Mouse (Mus musculus) ES-E14 (cell line): ENCODE measurements at regions not wholly inside any gene's neighbourhood (a gene's known extent, or its start where the extent isn't known, plus 50 kb on each side); places are given as distances from the start of the nearest gene placed in this dataset.

ENCODE experiments used
- DNase-seq: peaks from one replicate; pipeline ENCODE4 v3.0.0-alpha.2; 2013; ENCODE audit warnings: low read depth, low spot score
- H3K27ac ChIP-seq: 2 replicates; pipeline ENCODE4 v1.5.1; 2012; ENCODE audit warnings: low read depth, mild to moderate bottlenecking, low read length, moderate library complexity, mixed read lengths; ENCODE audit not compliant: poor library complexity, insufficient read depth, severe bottlenecking
- H3K36me3 ChIP-seq: 2 replicates; pipeline ENCODE4 v1.6.1; 2012; ENCODE audit warnings: mild to moderate bottlenecking, low read length, moderate library complexity, mixed read lengths; ENCODE audit not compliant: control insufficient read depth, poor library complexity, insufficient read depth, severe bottlenecking
- H3K4me1 ChIP-seq, 2 experiments: fragments of 150-350 bp in 1 of 2; sonication (generic) in 1 of 2; 2 replicates each; pipeline ENCODE4 v1.6.1; 2012; ENCODE audit warnings: low read length in 2 of 2, mild to moderate bottlenecking in 1 of 2, mixed read lengths in 1 of 2; ENCODE audit not compliant: control insufficient read depth in 2 of 2, insufficient read depth in 2 of 2, poor library complexity in 1 of 2
- H3K4me3 ChIP-seq, 2 experiments: fragments of 150-350 bp in 1 of 2; sonication (generic) in 1 of 2; 2 replicates each; pipeline ENCODE4 v1.5.1; 2012; ENCODE audit warnings: low read length in 2 of 2, low read depth in 1 of 2, mild to moderate bottlenecking in 1 of 2, mixed read lengths in 1 of 2; ENCODE audit not compliant: insufficient read depth in 1 of 2, poor library complexity in 1 of 2, severe bottlenecking in 1 of 2
- H3K9ac ChIP-seq: 2 replicates; pipeline ENCODE4 v1.6.1; 2012; ENCODE audit warnings: low read depth, mild to moderate bottlenecking, low read length, mixed read lengths; ENCODE audit not compliant: poor library complexity, insufficient read depth, severe bottlenecking
- H3K9me3 ChIP-seq: fragments of 150-350 bp; sonication (generic); 2 replicates; pipeline ENCODE4 v1.6.1; 2012; ENCODE audit warnings: low read depth, mild to moderate bottlenecking, low read length; ENCODE audit not compliant: control insufficient read depth, insufficient read depth
- CHD2 ChIP-seq: IDR thresholded peaks from 2 replicates; pipeline ENCODE4 v1.6.1; 2014; ENCODE audit warnings: mild to moderate bottlenecking, low read depth, low read length, inconsistent platforms
- HCFC1 ChIP-seq: IDR thresholded peaks from 2 replicates; pipeline ENCODE4 v1.6.1; 2012; ENCODE audit warnings: low read length, inconsistent platforms, borderline replicate concordance; ENCODE audit not compliant: insufficient read depth
- MAFK ChIP-seq: IDR thresholded peaks from 2 replicates; pipeline ENCODE4 v1.6.1; 2014; ENCODE audit warnings: mild to moderate bottlenecking, low read depth, low read length, inconsistent platforms; ENCODE audit not compliant: insufficient read depth
- ZC3H11A ChIP-seq: IDR thresholded peaks from 2 replicates; pipeline ENCODE4 v1.6.1; 2012; ENCODE audit warnings: low read depth, mild to moderate bottlenecking, inconsistent platforms, low read length, borderline replicate concordance
- ZNF384 ChIP-seq: IDR thresholded peaks from 2 replicates; pipeline ENCODE4 v1.6.1; 2012; ENCODE audit warnings: low read depth, low read length, inconsistent platforms
- in situ Hi-C, 2 experiments: fragments of 600-800 bp; cut with MboI; formaldehyde crosslinking; loops; one replicate each; pipeline ENCODE4 v1.15.1; 2025; ENCODE audit warnings: low sequenced_read_pairs in 2 of 2, inconsistent platforms in 1 of 2; ENCODE audit not compliant: unreplicated experiment in 2 of 2

GRCm38 (mm10) chr17:83034914-83035573 lies 180.0 kb upstream of the Pkdcc start:
- no peaks in the 10 kb centered on the region for H3K9me3 ChIP-seq
- no peak for TF ChIP-seq ZC3H11A
- TF ChIP-seq ZNF384: no peak
- TF ChIP-seq HCFC1: no peak
- TF ChIP-seq CHD2: no peak
- TF ChIP-seq MAFK: no peak
- no peak overlapping the region for H3K4me3 ChIP-seq
- H3K4me1 ChIP-seq: no peaks in the 10 kb centered on the region
- in situ Hi-C loops: loop anchor here (25.0 kb wide), 2 partner anchors 577 to 777 kb away; no protein-coding TSS in a partner anchor
- DNase-seq: no peak
- H3K27ac ChIP-seq: no peak overlapping the region
- H3K36me3 ChIP-seq: no peaks in the 10 kb centered on the region
- H3K9ac ChIP-seq: no peak overlapping the region

GRCm38 (mm10) chr17:83035574-83035918 lies 179.5 kb upstream of the Pkdcc start:
- in situ Hi-C loops: loop anchor here (25.0 kb wide), 2 partner anchors 577 to 777 kb away; no protein-coding TSS in a partner anchor
- no peak overlapping the region for H3K4me3 ChIP-seq
- H3K36me3 ChIP-seq: no peaks in the 10 kb centered on the region
- H3K9me3 ChIP-seq: no peaks in the 10 kb centered on the region
- no peak for DNase-seq
- TF ChIP-seq ZNF384 (no peak), ZC3H11A (no peak), CHD2 (no peak), HCFC1 (no peak), MAFK (no peak)
- no peaks in the 10 kb centered on the region for H3K4me1 ChIP-seq
- H3K9ac ChIP-seq: no peak overlapping the region
- H3K27ac ChIP-seq: no peak overlapping the region

GRCm38 (mm10) chr17:83039563-83039962 lies 175.5 kb upstream of the Pkdcc start:
- Histone ChIP-seq H3K27ac (no peak overlapping the region), H3K9me3 (no peaks in the 10 kb centered on the region), H3K4me3 (no peak overlapping the region), H3K4me1 (peaks cover 0 to 2% of the 10 kb centered on the region in 2 experiments; a peak in 1 of 4 replicates), H3K9ac (no peak overlapping the region), H3K36me3 (no peaks in the 10 kb centered on the region)
- DNase-seq: no peak
- TF ChIP-seq MAFK: no peak
- no peak for TF ChIP-seq ZNF384
- no peak for TF ChIP-seq ZC3H11A
- no peak for TF ChIP-seq HCFC1
- TF ChIP-seq CHD2: no peak
- in situ Hi-C loops: loop anchor here (25.0 kb wide), 2 partner anchors 573 to 773 kb away; no protein-coding TSS in a partner anchor

- H3K27ac ChIP-seq: no peak overlapping the region
- peaks cover 0 to 2% of the 10 kb centered on the region in 2 experiments; a peak in 1 of 4 replicates for H3K4me1 ChIP-seq
- TF ChIP-seq CHD2 (no peak), ZNF384 (no peak), HCFC1 (no peak)
- no peaks in the 10 kb centered on the region for H3K9me3 ChIP-seq
- no peaks in the 10 kb centered on the region for H3K36me3 ChIP-seq
- in situ Hi-C loops: loop anchor here (10.0 to 25.0 kb wide), 3 partner anchors 210 to 768 kb away; no protein-coding TSS in a partner anchor
- H3K9ac ChIP-seq: no peak overlapping the region
- no peak for DNase-seq
- no peak overlapping the region for H3K4me3 ChIP-seq
Observed at GRCm38 (mm10) chr17:83044515-83044914, 170.6 kb upstream of the Pkdcc start.
